Mouse (Mus musculus): ENCODE results near the gene Pgrmc1. TPM values are rescaled to one million over a fixed set of nuclear protein-coding genes. Genes with fewer than 3 reads are reported as not detected.
"Not testable (repeated sequence)": the region's sequence is repeated elsewhere in the genome, so short reads cannot be mapped to it uniquely, and the experiment has no call there.

Gene Pgrmc1
- total and polyA plus RNA-seq, 3 experiments: 71.4 to 174 (median 91.4) TPM

DNA sequence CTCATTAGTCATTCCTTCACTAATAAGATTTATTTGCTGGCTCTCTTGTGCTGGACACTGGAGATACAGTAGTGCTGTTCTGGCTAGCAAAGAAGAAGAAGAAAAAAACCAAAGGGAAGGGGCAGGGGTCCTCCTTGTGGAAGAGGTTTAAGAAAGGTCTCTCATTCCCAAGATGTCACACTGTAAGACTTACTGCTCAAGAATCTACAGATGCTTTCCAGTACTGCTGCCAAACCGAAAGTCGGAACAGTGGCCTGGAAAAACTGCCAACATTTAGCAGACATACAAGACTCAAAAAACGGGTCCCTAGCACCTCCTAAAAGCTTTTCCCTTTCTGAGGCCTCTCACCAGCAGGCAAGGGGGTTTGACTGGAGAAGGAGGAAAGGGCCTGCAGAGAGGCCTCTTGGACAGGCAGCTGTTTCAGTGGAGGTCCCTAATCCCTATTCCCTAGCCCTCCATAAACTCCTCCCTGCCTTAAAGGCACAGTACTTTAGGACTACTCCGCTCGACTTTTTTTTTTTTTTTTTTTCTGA, 45.9 kb upstream of the Pgrmc1 start:
- no peaks in the 10 kb centered on the region for H3K79me2 ChIP-seq (replicated peaks; ENCODE audit: control insufficient read depth, extremely low read depth, insufficient read depth, poor library complexity, severe bottlenecking)
- TF ChIP-seq ZNF384 (IDR thresholded peaks at IDR 0.05; ENCODE audit: low read depth, low read length) (peak; percentile 79), ZC3H11A (IDR thresholded peaks at IDR 0.05; ENCODE audit: low read depth, low read length) (no peak)
- H3K36me3 ChIP-seq (replicated peaks in 1 of 2; ENCODE audit: control insufficient read depth in 1 of 2, insufficient read depth in 1 of 2, low read length in 1 of 2): no peaks in the 10 kb centered on the region
- DNase-seq (ENCODE audit: extremely low read depth): peak; percentile 28
- H3K9ac ChIP-seq (ENCODE audit: insufficient read depth, low read depth): no peak overlapping the region
- no peak overlapping the region for H3K27ac ChIP-seq (ENCODE audit: insufficient read depth, low read depth)
- peaks cover 0 to 3% of the 10 kb centered on the region in 2 experiments; a peak in 1 of 4 replicates for H3K4me1 ChIP-seq (ENCODE audit: control insufficient read depth in 1 of 2, insufficient read depth in 2 of 2)
- H3K9me3 ChIP-seq (replicated peaks; ENCODE audit: low read length): no peaks in the 10 kb centered on the region
- no peak overlapping the region for H3K4me3 ChIP-seq (replicated peaks in 1 of 3; ENCODE audit: low read depth in 2 of 3, low read length in 2 of 3, poor library complexity in 1 of 3)
- peak overlapping the region; percentile 57; the same call in 1 of the 2 replicates for H3K4me2 ChIP-seq (ENCODE audit: insufficient read depth, low read depth, poor library complexity, severe bottlenecking)
- no peaks in the 10 kb centered on the region for H3K27me3 ChIP-seq (replicated peaks)
- dilution Hi-C loops (cut with MboI; ENCODE audit: extremely low pct_ligation_motif_present, extremely low pct_unique_long_range_greater_than_20kb, low sequenced_read_pairs): no loop called here
- in situ Hi-C loops (cut with MboI; ENCODE audit: low pct_ligation_motif_present, low pct_unique_long_range_greater_than_20kb, low sequenced_read_pairs): no loop called here

DNA sequence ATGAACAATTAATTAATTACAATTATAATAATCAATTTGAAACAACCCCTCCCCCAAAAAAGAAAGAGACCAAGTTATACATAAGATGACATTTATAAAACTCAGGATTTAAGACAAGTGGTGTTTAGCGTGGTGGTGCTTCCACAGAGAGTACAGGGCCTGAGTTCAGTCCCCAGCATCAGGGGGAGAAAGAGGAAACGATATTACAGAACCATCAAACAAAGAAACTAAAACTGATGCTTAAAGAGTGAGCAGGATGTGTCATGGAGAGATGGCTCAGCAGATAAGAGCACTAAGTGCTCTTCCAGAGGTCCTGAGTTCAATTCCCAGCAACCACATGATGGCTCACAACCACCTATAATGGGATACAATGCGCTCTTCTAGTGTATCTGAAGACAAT, 45.3 kb upstream of the Pgrmc1 start:
- Histone ChIP-seq H3K27me3 (replicated peaks) (no peaks in the 10 kb centered on the region), H3K4me3 (replicated peaks in 1 of 3; ENCODE audit: low read depth in 2 of 3, low read length in 2 of 3, poor library complexity in 1 of 3) (no peak overlapping the region), H3K4me1 (ENCODE audit: control insufficient read depth in 1 of 2, insufficient read depth in 2 of 2) (peaks cover 0 to 3% of the 10 kb centered on the region in 2 experiments; a peak in 1 of 4 replicates), H3K79me2 (replicated peaks; ENCODE audit: control insufficient read depth, extremely low read depth, insufficient read depth, poor library complexity, severe bottlenecking) (no peaks in the 10 kb centered on the region), H3K36me3 (replicated peaks in 1 of 2; ENCODE audit: control insufficient read depth in 1 of 2, insufficient read depth in 1 of 2, low read length in 1 of 2) (no peaks in the 10 kb centered on the region), H3K4me2 (ENCODE audit: insufficient read depth, low read depth, poor library complexity, severe bottlenecking) (no peak overlapping the region), H3K9me3 (replicated peaks; ENCODE audit: low read length) (no peaks in the 10 kb centered on the region), H3K9ac (ENCODE audit: insufficient read depth, low read depth) (no peak overlapping the region), H3K27ac (ENCODE audit: insufficient read depth, low read depth) (no peak overlapping the region)
- no peak for DNase-seq (ENCODE audit: extremely low read depth)
- in situ Hi-C loops (cut with MboI; ENCODE audit: low pct_ligation_motif_present, low pct_unique_long_range_greater_than_20kb, low sequenced_read_pairs): no loop called here
- dilution Hi-C loops (cut with MboI; ENCODE audit: extremely low pct_ligation_motif_present, extremely low pct_unique_long_range_greater_than_20kb, low sequenced_read_pairs): no loop called here
- TF ChIP-seq TCF12 (IDR thresholded peaks at IDR 0.05; ENCODE audit: low read depth, low read length) (no peak), KAT2A (IDR thresholded peaks at IDR 0.05; ENCODE audit: insufficient replicate concordance, low read length) (no peak), MEF2A (IDR thresholded peaks at IDR 0.05; ENCODE audit: borderline replicate concordance, low read depth, low read length) (no peak), MAX (IDR thresholded peaks at IDR 0.05; ENCODE audit: low read length) (no peak), MAFK (IDR thresholded peaks at IDR 0.05; ENCODE audit: insufficient replicate concordance, low read length) (no peak), ZMIZ1 (IDR thresholded peaks at IDR 0.05; ENCODE audit: low read depth, low read length) (no peak), CTCF (conservative IDR thresholded peaks at IDR 0.05 in 1 of 2, IDR thresholded peaks at IDR 0.05 in 1 of 2; ENCODE audit: low read depth in 2 of 2, low read length in 2 of 2) (no peak), E2F4 (IDR thresholded peaks at IDR 0.05; ENCODE audit: insufficient replicate concordance, low read depth, low read length) (no peak), ZC3H11A (IDR thresholded peaks at IDR 0.05; ENCODE audit: low read depth, low read length) (no peak), ZNF384 (IDR thresholded peaks at IDR 0.05; ENCODE audit: low read depth, low read length) (no peak), SIN3A (IDR thresholded peaks at IDR 0.05; ENCODE audit: low read length) (no peak), ETS1 (conservative IDR thresholded peaks at IDR 0.05; ENCODE audit: low read depth, low read length) (no peak), RAD21 (IDR thresholded peaks at IDR 0.05; ENCODE audit: low read depth, low read length) (no peak), PAX5 (IDR thresholded peaks at IDR 0.05; ENCODE audit: low read length) (no peak), HCFC1 (IDR thresholded peaks at IDR 0.05; ENCODE audit: low read depth, low read length) (no peak), ZKSCAN1 (IDR thresholded peaks at IDR 0.05; ENCODE audit: borderline replicate concordance, low read depth, low read length) (no peak), BHLHE40 (IDR thresholded peaks at IDR 0.05; ENCODE audit: low read depth, low read length) (no peak), MYC (IDR thresholded peaks at IDR 0.05; ENCODE audit: low read depth, low read length) (no peak)

DNA sequence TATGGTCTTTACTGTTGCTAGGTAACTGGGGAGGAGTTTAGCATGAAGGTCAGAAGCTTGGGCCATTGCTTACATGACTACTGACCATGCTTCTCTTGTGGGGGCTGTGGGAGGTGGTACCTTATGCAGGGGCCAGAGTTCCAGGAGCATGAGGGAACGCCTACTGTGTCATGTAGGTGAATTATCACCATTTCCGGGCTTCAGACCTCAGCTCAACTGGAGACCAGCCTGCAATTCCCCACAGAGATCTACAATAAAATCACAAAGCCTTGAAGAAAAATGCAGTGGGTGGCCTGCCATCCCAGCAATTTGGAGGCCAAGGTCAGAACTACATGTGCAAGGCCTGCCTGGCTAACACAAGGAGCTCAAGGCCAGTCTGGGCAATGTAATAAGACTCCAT, 42.8 kb upstream of the Pgrmc1 start:
- H3K27me3 ChIP-seq (replicated peaks): not testable (repeated sequence)

More for the DNA sequence above, 42.8 kb upstream of the Pgrmc1 start:
- H3K79me2 ChIP-seq (replicated peaks; ENCODE audit: control insufficient read depth, extremely low read depth, insufficient read depth, poor library complexity, severe bottlenecking); H3K36me3 ChIP-seq (replicated peaks in 1 of 2; ENCODE audit: control insufficient read depth in 1 of 2, insufficient read depth in 1 of 2, low read length in 1 of 2); dilution Hi-C loops (cut with MboI; ENCODE audit: extremely low pct_ligation_motif_present, extremely low pct_unique_long_range_greater_than_20kb, low sequenced_read_pairs); H3K27ac ChIP-seq (ENCODE audit: insufficient read depth, low read depth); H3K9me3 ChIP-seq (replicated peaks; ENCODE audit: low read length); in situ Hi-C loops (cut with MboI; ENCODE audit: low pct_ligation_motif_present, low pct_unique_long_range_greater_than_20kb, low sequenced_read_pairs); DNase-seq (ENCODE audit: extremely low read depth); H3K4me3 ChIP-seq (replicated peaks in 1 of 3; ENCODE audit: low read depth in 2 of 3, low read length in 2 of 3, poor library complexity in 1 of 3); H3K9ac ChIP-seq (ENCODE audit: insufficient read depth, low read depth); H3K4me1 ChIP-seq (ENCODE audit: control insufficient read depth in 1 of 2, insufficient read depth in 2 of 2); H3K4me2 ChIP-seq (ENCODE audit: insufficient read depth, low read depth, poor library complexity, severe bottlenecking): not testable (repeated sequence)
